In genomic region chr6:91858339-91858738, GRCm38 (mm10) we compare ENCODE assay signal across 35 mouse cellular contexts. TPM values are rescaled to one million over a fixed set of nuclear protein-coding genes. Genes with fewer than 3 reads are reported as not detected.
"Had no signal": no experiment of that assay in that cellular context is flagged by ENCODE, and none has a peak within 500 bp of the region (broad histone marks: within the 10 kb centered on the region; RNA-seq: fewer than 3 reads in every experiment).

No protein-coding gene starts in this region.

- ATAC-seq: hindbrain, embryonic 16.5 days; hindbrain, postnatal 0 days; intestine, embryonic 15.5 days; intestine, embryonic 16.5 days; intestine, postnatal 0 days had no signal

- H3K4me3 ChIP-seq: heart, embryonic 12.5 days; heart, embryonic 13.5 days; heart, embryonic 15.5 days; hindbrain, embryonic 10.5 days; hindbrain, embryonic 12.5 days; hindbrain, embryonic 13.5 days; hindbrain, embryonic 15.5 days; intestine, embryonic 15.5 days; kidney, embryonic 15.5 days; layer of hippocampus, adult 2 months; left cerebral cortex, adult 2 months had no signal

- DNase-seq: heart, postnatal 10 days; heart, postnatal 14 days; heart, postnatal 36 days; heart, postnatal 4 days; kidney, adult 11 months; kidney, adult 18-20 months; kidney, adult 2 months; kidney, adult 8-10 months; kidney, adult 9 months; kidney, postnatal 10 days; kidney, postnatal 14 days; kidney, postnatal 25 days; kidney, postnatal 36 days; kidney, postnatal 4 days; layer of hippocampus, adult 9-11 months; layer of hippocampus, postnatal 36 days had no signal

- H3K9me3 ChIP-seq: heart, embryonic 13.5 days; heart, embryonic 15.5 days; hindbrain, embryonic 10.5 days; hindbrain, embryonic 12.5 days; hindbrain, embryonic 15.5 days; intestine, embryonic 15.5 days; kidney, embryonic 15.5 days had no signal

- H3K27me3 ChIP-seq: hindbrain, embryonic 13.5 days; hindbrain, embryonic 15.5 days; kidney, embryonic 15.5 days had no signal

- H3K27ac ChIP-seq: heart, embryonic 13.5 days; heart, embryonic 15.5 days; hindbrain, embryonic 10.5 days; hindbrain, embryonic 12.5 days; hindbrain, embryonic 13.5 days; hindbrain, embryonic 14.5 days; hindbrain, embryonic 15.5 days; hindbrain, postnatal 0 days; intestine, embryonic 15.5 days; kidney, embryonic 15.5 days; kidney, postnatal 0 days; layer of hippocampus, adult 2 months; left cerebral cortex, adult 2 months had no signal

- H3K4me1 ChIP-seq: heart, embryonic 12.5 days; heart, embryonic 13.5 days; heart, embryonic 15.5 days; hindbrain, embryonic 12.5 days; intestine, embryonic 15.5 days; kidney, embryonic 15.5 days had no signal

- H3K4me2 ChIP-seq: heart, embryonic 11.5 days; heart, embryonic 12.5 days; heart, embryonic 13.5 days; heart, embryonic 15.5 days; hindbrain, embryonic 12.5 days; hindbrain, embryonic 13.5 days; hindbrain, embryonic 14.5 days; hindbrain, embryonic 15.5 days; intestine, embryonic 15.5 days; kidney, embryonic 15.5 days had no signal

- H3K36me3 ChIP-seq: heart, embryonic 12.5 days; heart, embryonic 13.5 days; heart, embryonic 15.5 days; hindbrain, embryonic 10.5 days; hindbrain, embryonic 12.5 days; hindbrain, embryonic 13.5 days; hindbrain, embryonic 15.5 days; intestine, embryonic 15.5 days; kidney, embryonic 15.5 days had no signal

- H3K9ac ChIP-seq: heart, embryonic 12.5 days; heart, embryonic 13.5 days; heart, embryonic 15.5 days; hindbrain, embryonic 12.5 days; hindbrain, embryonic 13.5 days; hindbrain, embryonic 14.5 days; hindbrain, embryonic 15.5 days; intestine, embryonic 15.5 days; kidney, embryonic 15.5 days had no signal

RNA-seq across cellular contexts. Expression of gene Grip2, which starts 31.3 kb away (rescaled TPM):
- total RNA-seq: hematopoietic stem cell, adult 5-6 weeks had no signal
